Mouse (Mus musculus) mouse embryonic stem cell (cell line): Measurements from ENCODE around the gene Spred1.
"Not testable (repeated sequence)": the region's sequence is repeated elsewhere in the genome, so short reads cannot be mapped to it uniquely, and the experiment has no call there.

ENCODE experiments used
- in situ Hi-C, 2 experiments: fragments of 300-500 bp; cut with MboI; formaldehyde crosslinking; loops; 1 replicate in 1 of 2; 3 replicates in 1 of 2; pipeline ENCODE4 v1.14.3; 2019 to 2020; ENCODE audit warnings: low sequenced_read_pairs in 2 of 2, low pct_unique_long_range_greater_than_20kb in 1 of 2, mixed read lengths in 1 of 2; ENCODE audit not compliant: unreplicated experiment in 1 of 2

Gene Spred1

GRCm38 (mm10) chr2:117113762-117114161 is 7.4 kb upstream of the Spred1 start:
- in situ Hi-C loops, result loop anchor here in 1 of 2 experiments (10.0 kb wide), 1 partner anchor 139 kb away; no protein-coding TSS in a partner anchor

- in situ Hi-C loops, result loop anchor here in 1 of 2 experiments (10.0 kb wide), 1 partner anchor 144 kb away; no protein-coding TSS in a partner anchor
Observed at GRCm38 (mm10) chr2:117118516-117118915, 2.7 kb upstream of the Spred1 start.

GRCm38 (mm10) chr2:117119291-117120245 is 1.6 kb upstream of the Spred1 start:
- in situ Hi-C loops, result loop anchor here in 1 of 2 experiments (10.0 kb wide), 1 partner anchor 145 kb away; no protein-coding TSS in a partner anchor

GRCm38 (mm10) chr2:117120246-117121211 is 645 bp upstream of the Spred1 start:
- in situ Hi-C loops, result no loop called here

- in situ Hi-C loops, result no loop called here
Observed at GRCm38 (mm10) chr2:117121984-117122605, 921 bp downstream of the Spred1 start.

GRCm38 (mm10) chr2:117122701-117123337 is 1.6 kb downstream of the Spred1 start:
- in situ Hi-C loops, result no loop called here

GRCm38 (mm10) chr2:117123701-117124100 is 2.5 kb downstream of the Spred1 start:
- in situ Hi-C loops, result no loop called here

GRCm38 (mm10) chr2:117124839-117125238 is 3.7 kb downstream of the Spred1 start:
- in situ Hi-C loops, result no loop called here

GRCm38 (mm10) chr2:117129156-117129555 is 8.0 kb downstream of the Spred1 start:
- in situ Hi-C loops, result no loop called here

GRCm38 (mm10) chr2:117131041-117131440 is 9.9 kb downstream of the Spred1 start:
- in situ Hi-C loops, result not testable (repeated sequence)

- in situ Hi-C loops, result no loop called here
Observed at GRCm38 (mm10) chr2:117131910-117132309, 10.7 kb downstream of the Spred1 start.

GRCm38 (mm10) chr2:117133541-117133940 is 12.4 kb downstream of the Spred1 start:
- in situ Hi-C loops, result no loop called here

- in situ Hi-C loops, result no loop called here
Observed at GRCm38 (mm10) chr2:117137751-117138150, 16.6 kb downstream of the Spred1 start.

GRCm38 (mm10) chr2:117138932-117139331 is 17.8 kb downstream of the Spred1 start:
- in situ Hi-C loops, result no loop called here

GRCm38 (mm10) chr2:117139977-117140376 is 18.8 kb downstream of the Spred1 start:
- in situ Hi-C loops, result no loop called here

GRCm38 (mm10) chr2:117143106-117143505 is 21.9 kb downstream of the Spred1 start:
- in situ Hi-C loops, result no loop called here

GRCm38 (mm10) chr2:117146026-117146425 is 24.9 kb downstream of the Spred1 start:
- in situ Hi-C loops, result no loop called here

- in situ Hi-C loops, result no loop called here
Observed at GRCm38 (mm10) chr2:117146617-117147016, 25.4 kb downstream of the Spred1 start.
